Mouse (Mus musculus) stomach, postnatal 0 days (tissue): ENCODE results near the gene Gm36176. TPM values are rescaled to one million over a fixed set of nuclear protein-coding genes. Genes with fewer than 3 reads are reported as not detected.

Experiments used
- ATAC-seq: fragments of 200-750 bp; cut with Nextera tagmentation; 2 replicates; pipeline ENCODE4 v1.8.0; 2017; ENCODE audit not compliant: low FRiP score, low TSS enrichment
- DNase-seq: peaks from one replicate; pipeline ENCODE4 v3.0.0-alpha.2; 2016; ENCODE audit warnings: low spot score
- H3K27ac ChIP-seq: fragments of 300-500 bp; sonication (generic); replicated peaks from 2 replicates; pipeline ENCODE4 v1.5.1; 2014; ENCODE audit warnings: mild to moderate bottlenecking, control low read depth
- H3K27me3 ChIP-seq: fragments of 300-500 bp; sonication (generic); 2 replicates; pipeline ENCODE4 v1.6.1; 2014; ENCODE audit warnings: low read length; ENCODE audit not compliant: control insufficient read depth, insufficient read depth
- H3K36me3 ChIP-seq: fragments of 300-500 bp; sonication (generic); 2 replicates; pipeline ENCODE4 v1.6.1; 2014; ENCODE audit warnings: low read length, mixed read lengths; ENCODE audit not compliant: control insufficient read depth, insufficient read depth
- H3K4me1 ChIP-seq: fragments of 300-500 bp; sonication (generic); replicated peaks from 2 replicates; pipeline ENCODE4 v1.6.1; 2014; ENCODE audit warnings: antibody characterized with exemption; ENCODE audit not compliant: control insufficient read depth, insufficient read depth
- H3K4me2 ChIP-seq: fragments of 300-500 bp; sonication (generic); replicated peaks from 2 replicates; pipeline ENCODE4 v1.6.1; 2014; ENCODE audit warnings: low read depth, mild to moderate bottlenecking, control low read depth, moderate library complexity
- H3K4me3 ChIP-seq: fragments of 300-500 bp; sonication (generic); 2 replicates; pipeline ENCODE4 v1.5.1; 2014; ENCODE audit warnings: low read depth, low read length, control low read depth
- H3K9ac ChIP-seq: fragments of 300-500 bp; sonication (generic); 2 replicates; pipeline ENCODE4 v1.6.1; 2014; ENCODE audit warnings: mild to moderate bottlenecking, low read length, control low read depth, mixed read lengths
- H3K9me3 ChIP-seq: fragments of 300-500 bp; sonication (generic); 2 replicates; pipeline ENCODE4 v1.6.1; 2016; ENCODE audit warnings: low read length; ENCODE audit not compliant: control insufficient read depth
- CTCF ChIP-seq: IDR thresholded peaks from 2 replicates; pipeline ENCODE4 v1.5.1; 2016; ENCODE audit warnings: antibody characterized with exemption, low read depth, mild to moderate bottlenecking, moderate library complexity
- EP300 ChIP-seq: optimal IDR thresholded peaks from 2 replicates; pipeline ENCODE3; 2016; ENCODE audit warnings: antibody characterized with exemption
- WGBS: fragments of 180-500 bp; shearing (Covaris S2); extraction: QIAGEN DNeasy Blood & Tissue Kit; methylation state at CpG from one replicate; pipeline ENCODE4 v1.1.7; 2014; 5-methylcytosine and 5-hydroxymethylcytosine counted together
- polyA plus RNA-seq: library from polyadenylated mRNA; unstranded; fragments of >200 nt; fragmentation: Nextera tagmentation; extraction: Ambion mirVana; gene quantifications from 2 replicates; pipeline ENCODE4 v1.2.1, GENCODE M21; 2015

Gene Gm36176
- polyA plus RNA-seq, 1 experiment from 2014 or later: not detected

DNA sequence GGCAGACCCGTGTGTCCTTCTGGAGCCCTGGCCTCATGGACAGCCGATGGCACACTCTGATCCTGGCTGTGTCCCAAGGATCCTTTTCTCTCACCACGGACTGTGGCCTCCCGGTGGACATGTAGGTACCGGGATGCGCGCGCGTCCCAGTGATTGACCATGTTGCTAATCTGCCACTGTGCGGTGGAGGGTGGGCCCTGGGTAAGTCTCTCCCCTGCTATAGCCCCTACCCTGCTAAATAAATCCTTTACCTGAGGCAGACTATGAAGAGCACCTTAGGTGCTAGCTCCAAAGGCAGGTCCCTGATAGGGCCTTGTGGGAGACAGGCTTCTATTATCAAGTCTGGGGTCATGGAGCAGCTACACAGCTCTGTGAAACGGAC is 18.1 kb downstream of the Gm36176 start:
- DNase-seq: no peak
- Histone ChIP-seq H3K9ac (no peak overlapping the region), H3K9me3 (no peaks in the 10 kb centered on the region), H3K36me3 (no peaks in the 10 kb centered on the region), H3K27ac (0 out of 2 replicates have a peak overlapping the region, but pooled peaks have one; percentile 40), H3K4me3 (peak overlapping the region; percentile 27), H3K4me2 (peak overlapping the region; percentile 49), H3K4me1 (no peaks in the 10 kb centered on the region), H3K27me3 (no peaks in the 10 kb centered on the region)
- TF ChIP-seq CTCF (no peak), EP300 (no peak)
- 29% methylated on average over 11 of the region's 11 CpGs for WGBS
- no peak for ATAC-seq

DNA sequence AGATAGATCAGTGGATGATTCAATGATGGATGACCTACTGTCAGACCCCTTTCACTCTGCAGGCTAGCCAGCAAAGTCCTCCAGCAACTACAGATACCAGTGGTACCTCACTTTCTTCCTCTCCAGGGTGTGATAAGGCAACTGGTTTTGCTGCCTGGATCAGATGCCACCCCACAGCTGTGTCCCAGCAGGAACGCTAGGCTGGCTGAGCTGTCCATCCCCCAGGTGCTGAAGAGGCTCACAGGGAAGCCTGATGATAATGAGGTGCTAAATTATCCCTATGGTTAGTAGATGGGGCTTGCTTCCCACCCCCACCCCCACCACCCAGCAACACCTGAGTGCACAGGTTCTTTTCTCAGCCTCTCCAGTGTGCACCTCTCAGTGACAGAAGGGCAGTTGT is 20.9 kb downstream of the Gm36176 start:
- DNase-seq: no peak
- no peak overlapping the region for H3K9ac ChIP-seq
- no peaks in the 10 kb centered on the region for H3K36me3 ChIP-seq
- no peak overlapping the region for H3K4me2 ChIP-seq
- no peaks in the 10 kb centered on the region for H3K27me3 ChIP-seq
- no peak overlapping the region for H3K4me3 ChIP-seq
- ATAC-seq: no peak
- H3K27ac ChIP-seq: no peak overlapping the region
- no peaks in the 10 kb centered on the region for H3K4me1 ChIP-seq
- TF ChIP-seq CTCF (no peak), EP300 (no peak)
- H3K9me3 ChIP-seq: no peaks in the 10 kb centered on the region
- WGBS: 5% methylated on average over 1 of the region's 1 CpGs

DNA sequence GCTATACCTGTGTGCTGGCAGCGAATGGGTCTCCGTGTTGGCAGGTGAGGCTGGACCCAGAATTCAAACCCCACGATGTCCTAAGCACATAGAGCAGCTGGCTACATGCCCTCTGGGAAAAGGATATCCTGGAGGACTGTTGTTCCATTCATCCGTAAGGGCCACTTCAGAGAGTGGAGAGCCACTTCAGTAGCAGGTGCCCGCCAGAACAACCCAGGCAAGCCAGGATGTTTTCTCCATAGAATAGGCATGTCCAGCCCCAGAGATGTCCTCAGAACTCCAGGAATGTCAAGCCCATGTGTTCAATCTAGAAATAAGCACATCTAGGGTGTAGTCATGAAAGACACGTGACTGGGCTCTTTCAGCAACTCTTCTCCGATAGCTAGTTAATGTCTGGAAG is 23.0 kb downstream of the Gm36176 start:
- no peak overlapping the region for H3K27ac ChIP-seq
- H3K9ac ChIP-seq: no peak overlapping the region
- H3K4me2 ChIP-seq: no peak overlapping the region
- TF ChIP-seq EP300: no peak
- no peak for TF ChIP-seq CTCF
- WGBS: 89% methylated on average over 7 of the region's 7 CpGs
- no peaks in the 10 kb centered on the region for H3K27me3 ChIP-seq
- no peak for DNase-seq
- no peaks in the 10 kb centered on the region for H3K36me3 ChIP-seq
- H3K4me3 ChIP-seq: no peak overlapping the region
- ATAC-seq: no peak
- no peaks in the 10 kb centered on the region for H3K4me1 ChIP-seq
- H3K9me3 ChIP-seq: no peaks in the 10 kb centered on the region

DNA sequence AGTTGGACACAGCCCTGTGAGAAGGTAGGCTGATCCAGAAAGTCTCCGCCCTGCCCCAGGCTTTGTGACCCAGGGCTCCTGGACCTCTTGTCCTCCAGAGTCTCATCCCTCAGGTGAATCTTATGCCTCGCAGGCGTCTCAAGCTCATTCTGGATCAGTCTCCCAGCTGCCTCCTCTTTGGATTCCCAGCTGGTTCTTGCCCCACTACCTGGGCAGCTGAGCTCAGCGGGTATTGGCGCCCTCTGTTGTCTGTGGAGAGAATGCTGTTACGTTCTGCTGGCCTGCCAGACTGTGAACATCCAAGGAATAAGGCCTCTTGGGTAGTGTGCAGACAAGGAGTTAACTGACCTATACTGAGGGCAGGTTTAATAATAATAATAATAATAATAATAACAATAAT is 32.4 kb downstream of the Gm36176 start:
- Histone ChIP-seq H3K4me2 (no peak overlapping the region), H3K36me3 (no peaks in the 10 kb centered on the region), H3K9me3 (no peaks in the 10 kb centered on the region), H3K27ac (no peak overlapping the region), H3K4me1 (no peaks in the 10 kb centered on the region), H3K9ac (no peak overlapping the region), H3K27me3 (no peaks in the 10 kb centered on the region), H3K4me3 (no peak overlapping the region)
- peak; percentile 33 for DNase-seq
- no peak for ATAC-seq
- 62% methylated on average over 6 of the region's 6 CpGs for WGBS
- TF ChIP-seq CTCF (peak; percentile 68), EP300 (no peak)

DNA sequence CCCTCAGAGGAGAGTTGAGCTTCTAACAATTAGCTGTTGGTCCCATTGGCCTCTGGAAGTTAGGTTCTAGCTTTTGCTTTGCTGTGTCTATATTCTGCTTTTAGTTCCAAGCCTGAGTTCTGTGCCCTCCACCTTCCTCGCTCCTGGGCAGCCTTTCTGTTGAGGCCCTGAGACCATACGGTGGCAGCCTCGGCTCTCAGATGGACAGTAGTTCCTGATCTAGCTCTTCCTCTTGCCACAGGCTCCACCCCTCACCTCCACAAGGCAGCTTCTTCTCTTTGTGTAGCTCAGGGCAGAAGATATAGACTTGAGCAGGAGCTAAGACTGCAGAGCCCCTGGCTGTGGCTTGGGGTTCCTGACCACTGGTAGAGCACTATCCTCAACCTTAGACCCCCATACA is 33.7 kb downstream of the Gm36176 start:
- Histone ChIP-seq H3K4me3 (no peak overlapping the region), H3K27me3 (no peaks in the 10 kb centered on the region), H3K27ac (no peak overlapping the region), H3K9ac (no peak overlapping the region), H3K36me3 (no peaks in the 10 kb centered on the region), H3K9me3 (no peaks in the 10 kb centered on the region), H3K4me2 (no peak overlapping the region), H3K4me1 (no peaks in the 10 kb centered on the region)
- whole genome bisulfite sequencing: 60% methylated on average over 3 of the region's 3 CpGs
- TF ChIP-seq CTCF (no peak), EP300 (no peak)
- DNase-seq (no peak), ATAC-seq (no peak)

DNA sequence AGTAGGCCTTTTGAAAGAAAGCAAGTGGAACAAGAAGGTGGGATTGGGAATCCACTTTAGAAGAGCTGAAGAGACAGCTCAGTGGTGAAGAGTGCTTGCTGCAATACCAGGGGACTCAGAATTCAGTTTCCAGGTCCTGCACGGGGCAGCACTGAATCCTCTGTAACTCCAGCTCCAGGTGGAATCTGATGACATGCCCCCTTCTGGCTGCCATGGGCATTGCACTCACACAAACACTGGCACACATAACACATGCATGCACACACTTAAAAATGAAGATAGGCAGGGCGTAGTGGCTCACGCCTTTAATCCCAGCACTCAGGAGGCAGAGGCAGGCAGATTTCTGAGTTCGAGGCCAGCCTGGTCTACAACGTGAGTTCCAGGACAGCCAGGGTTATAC is 36.0 kb downstream of the Gm36176 start:
- Histone ChIP-seq H3K4me1 (no peaks in the 10 kb centered on the region), H3K9ac (no peak overlapping the region), H3K4me3 (no peak overlapping the region), H3K36me3 (no peaks in the 10 kb centered on the region), H3K27me3 (no peaks in the 10 kb centered on the region), H3K4me2 (no peak overlapping the region), H3K9me3 (no peaks in the 10 kb centered on the region), H3K27ac (no peak overlapping the region)
- DNase-seq: no peak
- TF ChIP-seq CTCF (peak; percentile 47), EP300 (no peak)
- no peak for ATAC-seq
- WGBS: 82% methylated on average over 5 of the region's 5 CpGs
